Mouse (Mus musculus) neural tube, embryonic 12.5 days (tissue): ENCODE results near the gene Immp1l. TPM values are rescaled to one million over a fixed set of nuclear protein-coding genes. Genes with fewer than 3 reads are reported as not detected.

ENCODE experiments used
- microRNA-seq: library from miRNA; unstranded; fragments of <30 nt; microRNA quantifications from one replicate; pipeline ENCODE4, GENCODE M21; 2017
- polyA plus RNA-seq: library from polyadenylated mRNA; unstranded; fragments of >200 nt; fragmentation: Nextera tagmentation; extraction: Ambion mirVana; gene quantifications from 2 replicates; pipeline ENCODE4 v1.2.1, GENCODE M21; 2016

Gene Immp1l
- polyA plus RNA-seq, 1 experiment from 2014 or later = 104 TPM

Small RNA genes lying within 50 kb of the gene (microRNA-seq; reads per million reads assigned to microRNA genes)
- not detected for gene Gm22002

Other genes starting within 250 kb of the Immp1l start
- gene Pax6, start 235.7 kb upstream of the Immp1l start, polyA plus RNA-seq = 23.8 and 25.7 TPM in 2 replicates
- 47.3 and 47.4 TPM in 2 replicates for gene Elp4, start 74 bp upstream of the Immp1l start, polyA plus RNA-seq
- 44.1 and 44.2 TPM in 2 replicates for gene Dnajc24, start 98.9 kb downstream of the Immp1l start, polyA plus RNA-seq